Mouse (Mus musculus): Measurements from ENCODE around the gene Slamf9. TPM values are rescaled to one million over a fixed set of nuclear protein-coding genes. Genes with fewer than 3 reads are reported as not detected.

Slamf9 gene
- polyA plus RNA-seq (2012; rRNA removed) = 1.3 and 1.4 TPM in 2 replicates

- no peak within 1 kb of the TSS for H3K27ac ChIP-seq (ENCODE audit: insufficient read depth, low read length)
- no peaks in the 10 kb centered on the region; the same call in 1 of the 2 replicates for H3K4me1 ChIP-seq (ENCODE audit: control insufficient read depth, insufficient read depth, low read length)
- H3K4me3 ChIP-seq (ENCODE audit: insufficient read depth, low read length) = no peak within 1 kb of the TSS
- TF ChIP-seq POLR2A (IDR thresholded peaks at IDR 0.05; ENCODE audit: extremely low read depth, insufficient read depth, low read length) (no peak), CTCF (IDR thresholded peaks at IDR 0.05; ENCODE audit: extremely low read depth, insufficient read depth, low read length) (no peak)
Observed at GRCm38 (mm10) chr1:172475054-172475741, at the start of gene Slamf9. Slamf9 (plus strand) TSS chr1:172475358.

DNA sequence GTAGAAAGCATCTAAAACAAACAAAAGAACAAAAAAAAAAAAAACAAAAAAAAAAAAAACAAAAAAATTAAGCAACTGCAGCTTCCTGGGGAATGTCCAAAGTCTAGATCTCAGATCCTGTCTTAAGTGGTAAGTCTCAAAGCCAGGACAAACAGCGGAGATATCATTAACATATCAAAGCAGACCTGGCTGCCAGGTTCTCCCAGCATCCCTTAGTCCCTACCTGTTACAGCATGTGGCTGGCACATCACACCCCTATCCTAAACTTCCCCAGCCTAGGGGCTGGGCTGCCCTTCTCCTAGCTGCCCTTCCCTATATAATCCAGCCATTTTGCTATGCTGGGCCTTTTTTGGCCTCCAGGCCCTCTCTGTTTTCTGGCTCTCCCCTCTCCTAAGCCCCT is 48.7 kb upstream of the Slamf9 start:
- Histone ChIP-seq H3K4me3 (ENCODE audit: insufficient read depth, low read length) (no peak overlapping the region), H3K4me1 (ENCODE audit: control insufficient read depth, insufficient read depth, low read length) (no peaks in the 10 kb centered on the region)
- TF ChIP-seq POLR2A (IDR thresholded peaks at IDR 0.05; ENCODE audit: extremely low read depth, insufficient read depth, low read length) (no peak), CTCF (IDR thresholded peaks at IDR 0.05; ENCODE audit: extremely low read depth, insufficient read depth, low read length) (no peak)

GRCm38 (mm10) chr1:172427841-172428240 is 47.3 kb upstream of the Slamf9 start:
- no peaks in the 10 kb centered on the region for H3K4me1 ChIP-seq (ENCODE audit: control insufficient read depth, insufficient read depth, low read length)
- no peak overlapping the region for H3K27ac ChIP-seq (ENCODE audit: insufficient read depth, low read length)
- H3K4me3 ChIP-seq (ENCODE audit: insufficient read depth, low read length) = no peak overlapping the region
- no peak for TF ChIP-seq POLR2A (IDR thresholded peaks at IDR 0.05; ENCODE audit: extremely low read depth, insufficient read depth, low read length)

More for the DNA sequence above, 48.7 kb upstream of the Slamf9 start:
- H3K27ac ChIP-seq (ENCODE audit: insufficient read depth, low read length) = no peak overlapping the region

DNA sequence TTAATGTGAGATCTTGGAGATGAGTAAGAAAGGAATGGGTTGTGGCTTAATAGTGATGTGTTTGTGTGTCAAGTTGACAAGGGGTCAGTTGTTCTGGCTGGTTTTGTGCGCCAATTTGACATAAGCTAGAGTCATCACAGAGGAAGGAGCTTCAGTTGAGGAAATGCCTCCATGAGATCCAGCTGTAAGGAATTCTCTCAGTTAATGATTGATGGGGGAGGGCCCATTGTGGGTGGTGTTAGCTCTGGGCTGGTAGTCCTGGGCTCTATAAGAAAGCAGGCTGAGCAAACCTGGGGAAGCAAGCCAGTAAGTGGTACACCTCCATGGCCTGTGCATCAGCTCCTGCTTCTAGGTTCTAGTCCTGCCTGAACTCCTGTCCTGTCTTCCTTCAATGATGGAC is 46.5 kb upstream of the Slamf9 start:
- Histone ChIP-seq H3K4me3 (ENCODE audit: insufficient read depth, low read length) (no peak overlapping the region), H3K4me1 (ENCODE audit: control insufficient read depth, insufficient read depth, low read length) (no peaks in the 10 kb centered on the region), H3K27ac (ENCODE audit: insufficient read depth, low read length) (no peak overlapping the region)
- TF ChIP-seq POLR2A (IDR thresholded peaks at IDR 0.05; ENCODE audit: extremely low read depth, insufficient read depth, low read length) = no peak
- no peak for TF ChIP-seq CTCF (IDR thresholded peaks at IDR 0.05; ENCODE audit: extremely low read depth, insufficient read depth, low read length)

DNA sequence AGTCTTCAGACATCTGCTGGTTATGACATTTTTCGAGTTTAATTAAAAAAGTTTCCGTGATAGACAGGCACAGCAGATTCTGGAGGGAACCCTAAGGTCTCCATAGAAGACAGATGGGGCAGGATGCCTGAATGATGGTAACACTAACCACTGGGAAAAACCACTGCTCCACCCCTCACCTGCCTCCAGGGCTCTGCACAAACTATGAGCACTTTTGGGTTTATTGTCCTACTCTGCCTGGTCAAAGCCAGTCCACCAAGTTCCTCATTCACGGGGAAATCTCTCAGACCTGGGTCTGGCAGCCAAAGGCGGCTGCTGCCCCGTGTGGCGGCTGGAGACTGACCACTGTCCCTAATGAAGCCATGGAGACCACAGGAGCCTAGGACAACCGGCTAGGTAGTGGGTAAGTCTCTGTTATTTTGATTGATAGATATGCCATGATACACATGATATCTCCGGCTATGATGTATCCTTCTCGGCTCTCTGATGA is 44.4 kb upstream of the Slamf9 start:
- no peak overlapping the region for H3K27ac ChIP-seq (ENCODE audit: insufficient read depth, low read length)
- no peak for TF ChIP-seq POLR2A (IDR thresholded peaks at IDR 0.05; ENCODE audit: extremely low read depth, insufficient read depth, low read length)
- no peak for TF ChIP-seq CTCF (IDR thresholded peaks at IDR 0.05; ENCODE audit: extremely low read depth, insufficient read depth, low read length)
- no peak overlapping the region for H3K4me3 ChIP-seq (ENCODE audit: insufficient read depth, low read length)
- no peaks in the 10 kb centered on the region for H3K4me1 ChIP-seq (ENCODE audit: control insufficient read depth, insufficient read depth, low read length)

DNA sequence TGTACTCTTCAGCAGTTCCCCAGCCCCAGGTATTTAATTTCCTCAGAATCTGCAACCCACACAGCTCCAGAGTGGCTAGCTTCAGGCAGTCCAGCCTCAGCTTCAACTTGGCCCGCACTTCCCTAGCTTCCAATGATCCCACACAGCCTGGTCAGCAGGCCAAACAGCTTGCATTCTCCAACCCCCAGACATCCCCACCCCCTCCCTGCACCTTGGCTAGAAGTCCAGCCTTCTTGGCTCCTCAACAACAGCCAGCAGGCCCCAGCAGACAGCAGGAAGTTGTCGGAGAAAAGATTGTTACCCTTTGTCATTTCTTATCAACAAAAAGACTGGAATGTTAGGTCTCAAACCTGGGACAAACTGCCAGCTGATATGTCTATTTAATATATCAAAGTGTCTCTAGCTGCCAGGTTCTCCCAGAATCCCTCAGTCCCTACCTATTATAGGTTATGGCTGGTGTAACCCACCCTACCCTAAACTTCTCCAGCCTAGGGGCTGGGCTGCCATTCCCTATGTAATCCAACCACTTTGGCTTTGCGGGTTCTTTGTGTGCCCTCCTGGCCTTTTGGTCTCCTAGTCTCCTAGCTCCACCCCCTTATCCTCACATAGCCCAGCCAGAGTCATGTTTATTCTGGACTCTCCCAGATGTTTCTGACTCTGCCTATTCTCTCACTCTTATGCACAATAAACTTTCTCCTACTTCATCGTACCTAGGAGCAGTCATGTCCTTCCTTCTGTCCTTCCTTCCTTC is 43.1 kb upstream of the Slamf9 start:
- Histone ChIP-seq H3K4me1 (ENCODE audit: control insufficient read depth, insufficient read depth, low read length) (no peaks in the 10 kb centered on the region), H3K27ac (ENCODE audit: insufficient read depth, low read length) (no peak overlapping the region), H3K4me3 (ENCODE audit: insufficient read depth, low read length) (no peak overlapping the region)
- no peak for TF ChIP-seq POLR2A (IDR thresholded peaks at IDR 0.05; ENCODE audit: extremely low read depth, insufficient read depth, low read length)

GRCm38 (mm10) chr1:172432587-172432955 is 42.6 kb upstream of the Slamf9 start:
- no peak for TF ChIP-seq POLR2A (IDR thresholded peaks at IDR 0.05; ENCODE audit: extremely low read depth, insufficient read depth, low read length)

DNA sequence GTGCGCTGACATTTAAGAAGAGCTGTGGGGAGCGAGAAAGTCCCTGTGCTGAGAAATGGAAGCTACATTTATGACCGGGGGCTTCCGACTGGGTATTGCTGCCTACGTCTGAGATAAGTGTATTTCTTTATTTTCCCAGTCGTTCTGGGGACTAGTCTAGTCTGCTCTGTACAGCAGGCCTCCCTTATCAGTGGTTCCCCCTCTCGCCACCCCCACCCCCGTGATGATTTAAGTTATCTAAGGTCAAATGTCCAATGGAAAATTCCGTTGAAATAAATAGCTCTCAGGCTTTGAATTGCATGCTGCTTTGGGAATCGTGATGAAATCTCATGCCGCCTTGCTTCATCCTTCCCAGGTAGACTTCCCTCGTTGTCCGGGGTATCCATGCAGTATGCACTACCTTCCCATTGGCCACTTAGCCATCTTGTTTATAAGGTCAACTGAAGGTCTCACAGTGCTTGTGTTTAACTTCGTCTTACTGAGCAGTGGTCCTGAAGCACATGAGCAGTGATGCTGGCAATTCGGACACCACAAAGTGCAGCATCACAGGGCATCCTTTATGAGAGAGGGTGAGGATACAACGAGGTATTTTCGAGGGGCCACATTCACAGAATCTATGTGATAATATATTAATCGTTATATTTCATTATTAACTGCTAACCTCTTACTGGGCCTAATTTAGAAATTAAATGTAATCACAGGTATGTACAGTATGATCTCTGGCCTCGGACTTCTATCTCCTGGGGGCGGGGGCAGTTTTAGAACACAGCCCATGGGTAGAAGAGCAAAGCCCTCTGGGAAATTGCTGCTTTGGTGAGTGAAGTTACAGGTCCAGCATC is 41.9 kb upstream of the Slamf9 start:
- Histone ChIP-seq H3K27ac (ENCODE audit: insufficient read depth, low read length) (no peak overlapping the region), H3K4me3 (ENCODE audit: insufficient read depth, low read length) (no peak overlapping the region), H3K4me1 (ENCODE audit: control insufficient read depth, insufficient read depth, low read length) (no peaks in the 10 kb centered on the region)
- TF ChIP-seq POLR2A (IDR thresholded peaks at IDR 0.05; ENCODE audit: extremely low read depth, insufficient read depth, low read length) = no peak
- no peak for TF ChIP-seq CTCF (IDR thresholded peaks at IDR 0.05; ENCODE audit: extremely low read depth, insufficient read depth, low read length)

More at GRCm38 (mm10) chr1:172432587-172432955, 42.6 kb upstream of the Slamf9 start:
- Histone ChIP-seq H3K4me1 (ENCODE audit: control insufficient read depth, insufficient read depth, low read length) (no peaks in the 10 kb centered on the region), H3K27ac (ENCODE audit: insufficient read depth, low read length) (no peak overlapping the region), H3K4me3 (ENCODE audit: insufficient read depth, low read length) (no peak overlapping the region)

- H3K4me1 ChIP-seq (ENCODE audit: control insufficient read depth, insufficient read depth, low read length) = no peaks in the 10 kb centered on the region
- H3K4me3 ChIP-seq (ENCODE audit: insufficient read depth, low read length) = no peak overlapping the region
- no peak for TF ChIP-seq CTCF (IDR thresholded peaks at IDR 0.05; ENCODE audit: extremely low read depth, insufficient read depth, low read length)
- no peak for TF ChIP-seq POLR2A (IDR thresholded peaks at IDR 0.05; ENCODE audit: extremely low read depth, insufficient read depth, low read length)
- no peak overlapping the region for H3K27ac ChIP-seq (ENCODE audit: insufficient read depth, low read length)
Observed at GRCm38 (mm10) chr1:172433851-172434165, 41.4 kb upstream of the Slamf9 start.
